Mouse (Mus musculus) MEL (cell line): Measurements from ENCODE around the gene Cntn1. TPM values are rescaled to one million over a fixed set of nuclear protein-coding genes. Genes with fewer than 3 reads are reported as not detected.

Source experiments
- DNase-seq: peaks from one replicate; pipeline ENCODE4 v3.0.0; 2011; ENCODE audit warnings: low read depth, low spot score
- H3K27ac ChIP-seq: 2 replicates; pipeline ENCODE4 v1.5.1; 2012; ENCODE audit warnings: low read depth, mild to moderate bottlenecking, control low read depth, low read length, moderate library complexity; ENCODE audit not compliant: control insufficient read depth
- H3K27me3 ChIP-seq, 2 experiments: fragments of 150-350 bp in 1 of 2; sonication (generic) in 1 of 2; 2 replicates each; pipeline ENCODE4 v1.6.1; 2012; ENCODE audit warnings: low read length in 2 of 2, mild to moderate bottlenecking in 2 of 2, improper control_type of control experiment in 1 of 2, moderate library complexity in 1 of 2; ENCODE audit not compliant: insufficient read depth in 2 of 2, control insufficient read depth in 1 of 2
- H3K36me3 ChIP-seq, 2 experiments: 2 replicates each; pipeline ENCODE4 v1.6.1; 2012 to 2014; ENCODE audit warnings: low read length in 2 of 2, improper control_type of control experiment in 1 of 2, inconsistent platforms in 1 of 2, mild to moderate bottlenecking in 1 of 2; ENCODE audit not compliant: insufficient read depth in 2 of 2, control insufficient read depth in 1 of 2
- H3K4me1 ChIP-seq, 2 experiments: fragments of 150-350 bp in 1 of 2; sonication (generic) in 1 of 2; 2 replicates each; pipeline ENCODE4 v1.6.1; 2012; ENCODE audit warnings: low read length in 2 of 2, improper control_type of control experiment in 1 of 2, mild to moderate bottlenecking in 1 of 2; ENCODE audit not compliant: insufficient read depth in 2 of 2, control insufficient read depth in 1 of 2
- H3K4me3 ChIP-seq, 2 experiments: fragments of 150-350 bp in 1 of 2; sonication (generic) in 1 of 2; 2 replicates each; pipeline ENCODE4 v1.5.1; 2012; ENCODE audit warnings: low read depth in 2 of 2, low read length in 2 of 2, mild to moderate bottlenecking in 2 of 2, moderate library complexity in 2 of 2, control low read depth in 1 of 2, improper control_type of control experiment in 1 of 2; ENCODE audit not compliant: control insufficient read depth in 1 of 2, insufficient read depth in 1 of 2
- H3K79me2 ChIP-seq: 2 replicates; pipeline ENCODE4 v1.6.1; 2012; ENCODE audit warnings: mild to moderate bottlenecking, low read length, moderate library complexity; ENCODE audit not compliant: control insufficient read depth, poor library complexity, insufficient read depth
- H3K9ac ChIP-seq: 2 replicates; pipeline ENCODE4 v1.6.1; 2012; ENCODE audit warnings: low read depth, mild to moderate bottlenecking, control low read depth, low read length, moderate library complexity; ENCODE audit not compliant: control insufficient read depth, poor library complexity, severe bottlenecking
- H3K9me3 ChIP-seq: fragments of 150-350 bp; sonication (generic); replicated peaks from 2 replicates; pipeline ENCODE4 v1.6.1; 2012; ENCODE audit warnings: mild to moderate bottlenecking, low read length, improper control_type of control experiment, moderate library complexity; ENCODE audit not compliant: insufficient read depth
- CHD1 ChIP-seq: IDR thresholded peaks from 2 replicates; pipeline ENCODE4 v1.6.1; 2012; ENCODE audit warnings: low read depth, mild to moderate bottlenecking, inconsistent platforms, low read length, improper control_type of control experiment
- CTCF ChIP-seq, 3 experiments: IDR thresholded peaks in 2 of 3; conservative IDR thresholded peaks in 1 of 3; 2 replicates each; pipeline ENCODE4 v1.5.1; 2011 to 2012; ENCODE audit warnings: low read length in 3 of 3, low read depth in 2 of 3, mild to moderate bottlenecking in 2 of 3, improper control_type of control experiment in 1 of 3, inconsistent platforms in 1 of 3, mixed read lengths in 1 of 3, moderate library complexity in 1 of 3; ENCODE audit not compliant: control insufficient read depth in 1 of 3, insufficient read depth in 1 of 3, poor library complexity in 1 of 3, severe bottlenecking in 1 of 3
- ELF1 ChIP-seq: IDR thresholded peaks from 2 replicates; pipeline ENCODE4 v1.6.1; 2014; ENCODE audit warnings: low read depth, mild to moderate bottlenecking, inconsistent platforms, low read length, improper control_type of control experiment, moderate library complexity
- EP300 ChIP-seq, 2 experiments: IDR thresholded peaks; 2 replicates each; pipeline ENCODE4 v1.6.1; 2011; ENCODE audit warnings: improper control_type of control experiment in 2 of 2, low read length in 2 of 2, low read depth in 1 of 2, mild to moderate bottlenecking in 1 of 2
- HCFC1 ChIP-seq: IDR thresholded peaks from 2 replicates; pipeline ENCODE4 v1.6.1; 2012; ENCODE audit warnings: low read depth, mild to moderate bottlenecking, inconsistent platforms, low read length, improper control_type of control experiment, moderate library complexity
- JUND ChIP-seq: IDR thresholded peaks from 2 replicates; pipeline ENCODE4 v1.6.1; 2011; ENCODE audit warnings: low read depth, mild to moderate bottlenecking, improper control_type of control experiment, low read length
- KAT2A ChIP-seq: conservative IDR thresholded peaks from 2 replicates; pipeline ENCODE4 v1.6.1; 2012; ENCODE audit warnings: low read depth, low read length, improper control_type of control experiment, inconsistent platforms
- MAFK ChIP-seq: IDR thresholded peaks from 2 replicates; pipeline ENCODE4 v1.6.1; 2011; ENCODE audit warnings: low read depth, mild to moderate bottlenecking, low read length, improper control_type of control experiment, borderline replicate concordance
- MAX ChIP-seq: IDR thresholded peaks from 2 replicates; pipeline ENCODE4 v1.6.1; 2011; ENCODE audit warnings: low read length, improper control_type of control experiment
- MAZ ChIP-seq: IDR thresholded peaks from 2 replicates; pipeline ENCODE4 v1.6.1; 2012; ENCODE audit warnings: low read depth, mild to moderate bottlenecking, inconsistent platforms, low read length, improper control_type of control experiment
- NRF1 ChIP-seq: IDR thresholded peaks from 2 replicates; pipeline ENCODE4 v1.6.1; 2014; ENCODE audit warnings: low read depth, mild to moderate bottlenecking, inconsistent platforms, low read length, improper control_type of control experiment, moderate library complexity; ENCODE audit not compliant: poor library complexity, insufficient read depth, severe bottlenecking
- POLR2A ChIP-seq, 2 experiments: IDR thresholded peaks; 2 replicates each; pipeline ENCODE4 v1.6.1; 2011 to 2012; ENCODE audit warnings: low read length in 2 of 2, mild to moderate bottlenecking in 2 of 2, control low read depth in 1 of 2, improper control_type of control experiment in 1 of 2, low read depth in 1 of 2, moderate library complexity in 1 of 2; ENCODE audit not compliant: control insufficient read depth in 1 of 2, insufficient read depth in 1 of 2, poor library complexity in 1 of 2
- POLR2AphosphoS2 ChIP-seq: IDR thresholded peaks from 2 replicates; pipeline ENCODE4 v1.6.1; 2011; ENCODE audit warnings: low read length, improper control_type of control experiment
- RCOR1 ChIP-seq: IDR thresholded peaks from 2 replicates; pipeline ENCODE4 v1.6.1; 2012; ENCODE audit warnings: low read depth, mild to moderate bottlenecking, inconsistent platforms, low read length, improper control_type of control experiment
- SMC3 ChIP-seq: IDR thresholded peaks from 2 replicates; pipeline ENCODE4 v1.6.1; 2011; ENCODE audit warnings: low read depth, low read length, improper control_type of control experiment
- TBP ChIP-seq: IDR thresholded peaks from 2 replicates; pipeline ENCODE4 v1.8.0; 2011; ENCODE audit warnings: low read depth, low read length, improper control_type of control experiment
- UBTF ChIP-seq: IDR thresholded peaks from 2 replicates; pipeline ENCODE4 v1.6.1; 2012; ENCODE audit warnings: low read depth, mild to moderate bottlenecking, inconsistent platforms, low read length, improper control_type of control experiment, moderate library complexity, borderline replicate concordance; ENCODE audit not compliant: insufficient read depth
- USF1 ChIP-seq: IDR thresholded peaks from 2 replicates; pipeline ENCODE4 v1.6.1; 2014; ENCODE audit warnings: low read depth, mild to moderate bottlenecking, inconsistent platforms, low read length, improper control_type of control experiment, moderate library complexity
- USF2 ChIP-seq, 2 experiments: IDR thresholded peaks; 2 replicates each; pipeline ENCODE4 v1.6.1; 2011 to 2012; ENCODE audit warnings: improper control_type of control experiment in 2 of 2, low read length in 2 of 2, borderline replicate concordance in 1 of 2, inconsistent platforms in 1 of 2, low read depth in 1 of 2, mild to moderate bottlenecking in 1 of 2; ENCODE audit not compliant: insufficient read depth in 1 of 2
- ZNF384 ChIP-seq: IDR thresholded peaks from 2 replicates; pipeline ENCODE4 v1.6.1; 2012; ENCODE audit warnings: low read depth, mild to moderate bottlenecking, inconsistent platforms, low read length, improper control_type of control experiment
- polyA plus RNA-seq, 2 experiments: library from polyadenylated mRNA; stranded (reverse) in 1 of 2; unstranded in 1 of 2; fragments of >175 nt in 1 of 2; fragments of >200 nt in 1 of 2; gene quantifications; 2 replicates each; pipeline versions ENCODE4 v1.2.1 to v1.2.4; 2012; ENCODE audit warnings: low replicate concordance in 2 of 2, low read depth in 1 of 2; ENCODE audit not compliant: insufficient read length in 2 of 2, insufficient read depth in 1 of 2, missing spikeins in 1 of 2
- total RNA-seq: library from RNA; depleted of rRNA; stranded (reverse); fragments of 300-350 nt; gene quantifications from 2 replicates; pipeline ENCODE4 v1.2.3, GENCODE M21; 2012

Cntn1 gene
- total and polyA plus RNA-seq, 3 experiments: not detected

- H3K9ac ChIP-seq: no peak overlapping the region
- no peak overlapping the region for H3K27ac ChIP-seq
- no peaks in the 10 kb centered on the region for H3K36me3 ChIP-seq
- H3K9me3 ChIP-seq: no peaks in the 10 kb centered on the region
- H3K4me1 ChIP-seq: no peaks in the 10 kb centered on the region
- no peak for TF ChIP-seq RCOR1
- TF ChIP-seq ZNF384: no peak
- no peak for TF ChIP-seq CTCF (IDR thresholded peaks at IDR 0.05 in 2 of 3, conservative IDR thresholded peaks at IDR 0.05 in 1 of 3; ENCODE audit: control insufficient read depth in 1 of 3, insufficient read depth in 1 of 3, low read depth in 2 of 3, low read length in 3 of 3, poor library complexity in 1 of 3, severe bottlenecking in 1 of 3)
- peak; percentile 52; the same call in 1 of the 2 replicates for TF ChIP-seq MAFK
- no peak for TF ChIP-seq NRF1
- no peak for TF ChIP-seq POLR2AphosphoS2
- no peak for TF ChIP-seq TBP
- no peak for TF ChIP-seq EP300 (IDR thresholded peaks at IDR 0.05; ENCODE audit: low read depth in 1 of 2, low read length in 2 of 2)
- TF ChIP-seq, all 39 proteins: peak for 1
- no peaks in the 10 kb centered on the region for H3K79me2 ChIP-seq
- no peak for DNase-seq
- no peak overlapping the region for H3K4me3 ChIP-seq
- no peaks in the 10 kb centered on the region for H3K27me3 ChIP-seq
Observed at GRCm38 (mm10) chr15:92090787-92091186, 39.8 kb downstream of the Cntn1 start.

- Histone ChIP-seq H3K36me3 (no peaks in the 10 kb centered on the region), H3K27ac (no peak overlapping the region), H3K4me3 (no peak overlapping the region), H3K4me1 (no peaks in the 10 kb centered on the region), H3K79me2 (no peaks in the 10 kb centered on the region), H3K9ac (no peak overlapping the region)
- DNase-seq: no peak
- TF ChIP-seq USF2 (IDR thresholded peaks at IDR 0.05; ENCODE audit: borderline replicate concordance in 1 of 2, insufficient read depth in 1 of 2, low read depth in 1 of 2, low read length in 2 of 2) (no peak), HCFC1 (no peak), USF1 (no peak), MAZ (no peak), POLR2A (IDR thresholded peaks at IDR 0.05; ENCODE audit: control insufficient read depth in 1 of 2, insufficient read depth in 1 of 2, low read depth in 1 of 2, low read length in 2 of 2, poor library complexity in 1 of 2) (no peak), ELF1 (no peak), TBP (no peak), CHD1 (no peak), ZNF384 (no peak), CTCF (IDR thresholded peaks at IDR 0.05 in 2 of 3, conservative IDR thresholded peaks at IDR 0.05 in 1 of 3; ENCODE audit: control insufficient read depth in 1 of 3, insufficient read depth in 1 of 3, low read depth in 2 of 3, low read length in 3 of 3, poor library complexity in 1 of 3, severe bottlenecking in 1 of 3) (no peak), UBTF (no peak), SMC3 (no peak), KAT2A (no peak), POLR2AphosphoS2 (no peak), MAFK (no peak), JUND (no peak), EP300 (IDR thresholded peaks at IDR 0.05; ENCODE audit: low read depth in 1 of 2, low read length in 2 of 2) (no peak), NRF1 (no peak), MAX (no peak), RCOR1 (no peak)
- TF ChIP-seq, all 39 proteins: peak for 0
- Histone ChIP-seq H3K9me3 (no peaks in the 10 kb centered on the region), H3K27me3 (no peaks in the 10 kb centered on the region)
Observed at GRCm38 (mm10) chr15:92092041-92092440, 41.1 kb downstream of the Cntn1 start.
